Mouse (Mus musculus) neutrophil, adult 65 days (primary cell): ENCODE results near the gene Zfp316. TPM values are rescaled to one million over a fixed set of nuclear protein-coding genes. Genes with fewer than 3 reads are reported as not detected.

ENCODE experiments used
- total RNA-seq: library from RNA; stranded (reverse); gene quantifications from 2 replicates; pipeline ENCODE4 v1.2.4, GENCODE M21; 2023

Gene Zfp316
- total RNA-seq: 0.43 and 0.60 TPM in 2 replicates

DNA sequence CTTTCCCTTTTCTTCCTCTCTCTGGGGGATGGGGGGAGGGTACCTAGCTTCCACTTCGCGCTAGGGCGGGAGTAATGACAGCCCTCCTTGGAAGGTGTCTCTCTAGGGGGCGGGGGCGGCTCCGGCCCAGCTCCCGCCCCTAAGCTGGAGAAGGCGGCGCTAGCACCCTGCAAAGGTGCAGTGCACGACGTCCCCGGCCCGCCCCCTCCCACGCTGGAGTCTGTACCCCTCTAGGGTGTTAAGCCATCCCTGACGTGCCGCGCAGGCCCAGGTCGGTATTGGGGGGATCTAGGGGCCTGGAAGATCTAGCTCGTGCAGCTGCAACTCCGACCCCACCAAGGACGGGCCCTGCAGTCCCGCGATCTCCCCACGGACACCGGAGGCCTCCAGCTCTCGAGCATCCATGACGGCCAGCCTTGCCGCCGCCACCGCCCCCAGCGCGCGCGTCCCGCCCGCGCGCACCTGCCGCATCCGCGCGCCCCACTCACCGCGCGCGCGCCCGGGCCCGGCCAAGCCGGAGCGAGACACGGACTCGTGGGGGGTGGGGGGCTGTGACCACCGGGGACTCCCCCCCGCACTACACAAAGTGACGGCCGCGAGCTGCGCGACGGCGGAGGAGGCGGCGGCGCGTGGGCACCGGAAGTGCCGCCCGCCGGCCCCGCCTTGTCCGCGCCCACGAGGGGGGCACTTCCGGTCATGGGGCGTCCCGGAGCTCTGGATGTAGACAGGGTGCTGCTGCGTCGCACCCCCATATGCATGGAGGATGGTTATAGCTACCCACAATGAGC lies at the start of gene Zfp316:
Gene Zfp316 (minus strand): TSS at position 660 of the 788 bp plus-strand sequence.

DNA sequence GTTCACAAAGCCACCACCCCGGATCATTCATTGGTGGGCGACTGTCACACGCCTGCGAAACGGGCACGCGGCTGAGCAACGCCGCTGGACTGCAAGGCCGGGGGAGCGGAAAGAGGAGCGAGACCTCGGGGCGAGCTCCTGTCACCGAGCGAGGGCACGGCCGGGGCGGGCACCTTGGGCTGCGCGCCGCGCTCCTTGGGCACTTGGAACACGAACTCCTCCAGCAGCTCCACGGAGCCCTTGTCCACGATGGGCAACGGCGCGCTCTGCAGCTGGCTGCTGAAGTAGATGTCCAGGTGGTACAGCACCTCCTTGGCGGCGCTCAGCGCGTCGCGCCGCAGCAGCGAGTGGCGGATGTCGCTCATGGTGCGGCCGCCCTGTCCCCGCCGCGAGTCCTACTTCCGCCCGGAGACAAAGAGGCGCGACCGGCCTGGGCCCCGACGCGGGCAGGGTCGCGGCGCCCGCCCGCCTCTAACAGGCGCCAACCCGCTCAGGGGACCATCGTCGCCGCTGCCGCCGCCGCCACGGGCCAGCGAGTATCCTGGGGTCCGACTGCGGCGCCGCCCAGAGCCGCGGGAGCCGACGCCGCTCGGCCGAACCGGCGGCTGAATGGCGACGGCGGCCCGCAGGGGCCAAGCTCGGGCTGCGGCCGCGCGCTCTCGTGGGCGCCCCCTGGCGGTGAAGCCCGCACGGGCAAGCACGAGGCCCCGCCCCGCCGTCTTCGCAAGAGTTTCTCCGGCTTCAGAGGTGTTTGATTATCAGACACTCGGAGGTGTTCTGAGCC lies 45.1 kb upstream of the Zfp316 start, which contains the start of gene E130309D02Rik:
Gene E130309D02Rik (minus strand): TSS at position 631 of the 784 bp plus-strand sequence.

DNA sequence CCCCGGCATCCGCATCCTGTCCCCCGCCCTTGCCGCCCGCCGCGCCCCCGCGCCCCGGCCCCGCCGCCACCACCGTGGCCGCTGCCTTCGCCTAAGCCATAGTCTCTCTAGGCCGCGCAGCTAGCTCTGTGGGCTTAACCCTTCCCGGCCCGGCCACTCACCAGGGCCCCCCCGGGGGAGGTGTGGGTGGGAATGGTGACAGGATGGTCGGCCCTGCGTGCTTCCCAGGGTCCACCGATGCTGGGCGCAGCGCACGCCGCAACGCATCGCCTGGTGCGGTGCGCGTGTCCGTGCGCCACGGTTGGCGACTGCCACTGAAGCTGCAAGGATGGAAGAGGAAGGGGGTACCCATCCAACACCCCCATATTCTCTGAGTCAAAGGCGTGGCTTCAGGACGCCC lies 23.6 kb upstream of the Zfp316 start, which contains the start of gene Zfp853:
Gene Zfp853 (minus strand): TSS at position 220 of the 400 bp plus-strand sequence.

GRCm38 (mm10) chr5:143235028-143235693 lies 34.7 kb downstream of the Zfp316 start, which contains the start of gene Zfp12:
TSS of gene Zfp12 (plus strand) at chr5:143235163.

GRCm38 (mm10) chr5:143226790-143227189 lies 43.0 kb downstream of the Zfp316 start, which contains the start of gene Spdye4a:
TSS of gene Spdye4a (minus strand) at chr5:143226890.

Other genes with a start within 250 kb of the Zfp316 start
- gene Rnf216, start 157.0 kb downstream of the Zfp316 start, total RNA-seq: 55.9 and 81.8 TPM in 2 replicates
- 0.11 and 0.16 TPM in 2 replicates for gene Olfr718-ps1, start 122.4 kb downstream of the Zfp316 start, total RNA-seq
- 3.9 and 5.2 TPM in 2 replicates for gene Rbak, start 89.2 kb downstream of the Zfp316 start, total RNA-seq
- not detected in 2 replicates for gene Spdye4b, start 89.0 kb downstream of the Zfp316 start, total RNA-seq
- not detected in 2 replicates for gene Spdye4a, start 43.1 kb downstream of the Zfp316 start, total RNA-seq
- 2.7 and 3.8 TPM in 2 replicates for gene Zfp12, start 34.9 kb downstream of the Zfp316 start, total RNA-seq
- 0.25 TPM in 1 of 2 replicates, not detected in the other for gene Zfp853, start 23.6 kb upstream of the Zfp316 start, total RNA-seq
- gene E130309D02Rik, start 45.3 kb upstream of the Zfp316 start, total RNA-seq: 16.3 and 17.0 TPM in 2 replicates
- 39.6 and 43.0 TPM in 2 replicates for gene Zdhhc4, start 59.2 kb upstream of the Zfp316 start, total RNA-seq
- not detected in 2 replicates for gene Grid2ip, start 87.3 kb upstream of the Zfp316 start, total RNA-seq
- gene Kdelr2, start 133.8 kb upstream of the Zfp316 start, total RNA-seq: 34.3 and 35.9 TPM in 2 replicates
- gene Daglb, start 194.6 kb upstream of the Zfp316 start, total RNA-seq: 24.1 and 32.9 TPM in 2 replicates